Mouse (Mus musculus): ENCODE measurements around the gene Gm49378.

Gene Gm49378

DNA sequence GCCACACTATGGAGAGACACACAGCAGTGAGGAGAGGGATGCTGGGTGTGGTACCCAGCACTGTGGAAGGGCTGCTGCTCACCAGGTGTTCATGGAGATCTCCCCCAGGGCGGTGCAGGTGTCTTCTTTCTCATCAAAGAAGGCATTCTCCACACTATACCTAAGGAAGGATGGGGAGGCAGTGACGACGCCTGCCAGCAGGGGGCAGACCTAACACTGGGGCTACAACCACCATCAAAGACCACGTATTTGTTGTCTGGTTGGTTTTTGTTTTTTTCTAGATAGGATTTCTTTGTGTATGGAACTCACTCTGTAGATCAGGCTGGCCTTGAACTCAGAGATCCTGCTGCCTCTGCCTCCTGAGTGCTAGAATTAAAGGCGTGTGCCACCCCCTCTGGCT, 8.4 kb downstream of the Gm49378 start:
- DNase-seq = peak; percentile 49 to 86

DNA sequence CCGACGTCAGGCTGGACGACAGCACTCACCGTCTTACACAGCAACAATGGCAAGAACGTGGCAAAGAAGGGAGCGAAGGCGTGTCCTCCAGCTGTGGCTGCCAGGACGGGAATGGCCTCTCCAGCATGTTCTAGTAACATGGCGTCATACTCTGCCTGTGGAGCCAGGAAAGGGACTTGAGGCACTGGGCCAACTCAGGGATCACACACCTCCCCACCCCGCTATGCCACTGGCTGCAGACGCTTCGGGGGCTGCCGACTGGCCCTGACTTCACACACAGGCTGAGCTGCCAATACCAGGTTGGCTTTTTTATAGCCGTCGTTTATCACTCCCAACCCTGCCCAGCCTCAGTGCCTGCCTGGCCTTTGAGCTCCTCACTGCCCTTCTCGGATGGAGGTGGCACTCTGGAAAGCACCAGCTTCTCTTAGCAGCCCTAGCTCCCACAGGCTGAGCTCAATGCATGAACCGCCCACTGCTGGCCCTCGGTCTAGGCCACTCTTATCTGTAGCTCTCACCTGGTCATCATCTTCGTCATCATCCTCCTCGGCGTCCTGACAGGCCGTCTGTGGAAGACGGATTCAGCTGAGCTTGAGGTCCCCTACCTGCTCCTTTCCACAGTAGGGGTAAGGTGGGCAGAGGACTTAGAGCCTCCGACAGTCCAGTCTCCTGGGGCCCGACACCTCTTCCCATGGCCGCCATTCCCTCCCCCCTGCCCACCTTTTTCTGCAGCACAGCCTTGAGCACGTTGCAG, 9.4 kb downstream of the Gm49378 start:
- DNase-seq = no peak

DNA sequence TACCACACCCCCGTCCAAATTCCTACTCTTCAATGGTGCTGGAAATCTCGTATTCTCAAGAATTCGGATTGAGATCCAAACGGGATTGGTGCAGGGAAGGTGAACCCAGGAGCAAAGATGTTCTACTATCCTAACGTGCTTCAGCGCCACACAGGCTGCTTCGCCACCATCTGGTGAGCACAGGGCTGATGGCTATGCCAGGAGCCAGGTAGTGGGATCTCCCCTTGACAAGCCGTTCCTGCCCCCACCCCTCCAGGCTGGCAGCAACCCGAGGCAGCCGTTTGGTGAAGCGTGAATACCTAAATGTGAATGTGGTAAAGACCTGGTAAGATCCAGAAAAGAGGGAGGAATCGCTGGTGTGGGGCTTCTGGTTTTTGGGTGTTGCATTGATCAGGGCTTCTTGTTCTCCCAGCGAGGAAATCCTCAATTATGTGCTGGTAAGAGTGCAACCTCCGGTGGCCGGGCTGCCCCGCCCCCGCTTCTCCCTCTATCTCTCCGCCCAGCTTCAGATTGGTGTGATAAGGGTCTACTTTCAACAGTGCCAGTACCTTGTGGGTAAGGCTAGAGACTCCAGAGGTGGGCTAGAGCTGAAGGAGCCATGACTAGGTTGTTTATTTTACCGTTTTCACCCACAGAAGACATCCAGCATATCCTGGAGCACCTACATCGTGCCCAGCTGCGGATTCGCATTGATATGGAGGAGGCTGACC, 19.1 kb downstream of the Gm49378 start:
- DNase-seq = no peak

- DNase-seq = peak; percentile 51 to 64
Measured at GRCm38 (mm10) chr14:55617822-55618221, 19.9 kb downstream of the Gm49378 start, which contains the start of gene Rec8. Gene Rec8, plus strand, starts transcription at chr14:55618037.

GRCm38 (mm10) chr14:55616844-55617243, 20.9 kb downstream of the Gm49378 start:
- no peak for DNase-seq

DNA sequence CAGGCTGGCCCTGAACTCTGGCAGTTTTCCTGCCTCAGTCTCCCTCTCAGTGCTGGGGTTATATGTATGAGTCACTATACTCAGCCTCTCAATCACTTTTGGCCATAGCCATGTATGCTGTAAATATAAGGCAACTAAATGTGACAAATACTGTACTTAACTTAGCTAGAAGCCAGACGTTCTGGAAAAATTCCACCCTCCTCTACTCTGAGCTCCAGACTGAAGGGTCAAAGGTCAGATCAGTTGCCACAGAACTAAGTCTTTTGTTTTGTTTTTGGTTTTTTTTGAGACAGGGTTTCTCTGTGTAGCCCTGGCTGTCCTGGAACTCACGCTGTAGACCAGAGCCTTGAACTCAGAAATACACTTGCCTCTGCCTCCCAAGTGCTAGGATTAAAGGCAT, 21.8 kb downstream of the Gm49378 start:
- DNase-seq = no peak

- DNase-seq = no peak
Measured at GRCm38 (mm10) chr14:55614565-55615178, 23.0 kb downstream of the Gm49378 start.

DNA sequence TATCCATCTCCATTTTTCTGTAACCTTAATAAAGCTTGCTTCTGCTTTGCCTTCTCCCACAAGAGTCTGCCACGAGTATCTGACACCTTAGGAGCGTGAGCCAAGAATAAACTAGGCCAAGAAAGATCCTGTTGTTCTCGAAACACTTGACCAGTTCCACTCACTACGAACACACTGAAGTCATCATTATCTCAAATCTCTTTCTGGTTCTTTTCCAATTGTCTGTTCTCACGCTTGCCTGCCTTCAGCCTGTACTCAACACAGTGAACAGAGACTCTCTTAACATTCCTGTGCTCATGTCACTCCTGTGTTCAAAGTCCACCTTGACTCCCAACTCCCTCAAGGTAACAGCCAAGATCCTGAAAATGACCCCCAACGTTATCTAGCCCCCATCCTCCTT, 24.3 kb downstream of the Gm49378 start:
- DNase-seq = peak; percentile 19 to 29

DNA sequence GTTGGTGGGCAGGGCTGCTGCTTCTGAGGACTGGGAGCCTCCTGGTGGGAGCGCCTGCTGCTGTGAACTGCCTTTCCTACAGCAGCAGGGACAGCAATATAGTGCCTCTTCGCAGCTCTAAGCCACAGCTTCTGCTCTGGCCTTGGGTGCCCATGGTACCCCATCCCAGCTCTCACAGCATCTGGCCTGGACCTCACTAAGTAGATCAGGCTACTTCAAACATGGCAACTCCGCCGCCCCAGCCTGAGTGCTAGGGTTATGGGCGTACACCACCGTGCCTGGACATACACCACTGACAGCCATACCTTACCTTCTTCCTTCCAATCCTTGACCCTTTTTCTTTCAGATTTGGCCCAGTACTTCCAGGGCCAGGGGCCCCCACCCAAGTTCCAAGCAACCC, 29.4 kb downstream of the Gm49378 start:
- no peak for DNase-seq

DNA sequence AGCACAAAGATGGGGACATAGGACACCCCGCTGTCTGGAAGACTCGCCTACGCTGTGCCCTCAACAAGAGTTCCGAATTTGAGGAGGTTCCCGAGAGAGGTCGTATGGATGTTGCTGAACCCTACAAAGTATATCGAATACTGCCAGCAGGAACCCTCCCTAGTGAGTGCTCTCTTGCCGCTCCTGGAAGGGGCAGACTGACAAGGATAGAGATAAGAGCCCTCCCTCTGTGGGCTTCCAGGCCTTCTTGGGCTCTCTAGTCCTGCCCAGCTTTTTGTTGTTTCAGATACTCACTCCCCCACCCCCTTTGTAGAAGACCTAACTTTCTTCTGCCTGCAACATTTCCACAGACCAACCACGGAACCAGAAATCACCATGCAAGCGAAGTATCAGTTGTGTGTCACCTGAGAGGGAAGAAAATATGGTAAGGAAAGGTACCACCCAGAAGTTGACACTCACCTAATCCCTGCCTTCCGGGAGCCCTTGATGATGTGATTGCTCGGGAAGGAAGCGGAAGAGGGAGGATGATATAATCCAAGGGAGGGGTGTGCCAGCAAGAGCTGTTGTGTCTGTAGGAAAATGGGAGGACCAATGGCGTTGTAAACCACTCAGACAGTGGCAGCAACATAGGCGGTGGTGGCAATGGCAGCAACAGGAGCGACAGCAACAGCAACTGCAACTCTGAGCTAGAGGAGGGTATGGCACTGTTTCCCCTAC, 31.8 kb downstream of the Gm49378 start:
- no peak for DNase-seq

GRCm38 (mm10) chr14:55604823-55605222, 32.9 kb downstream of the Gm49378 start:
- no peak for DNase-seq

GRCm38 (mm10) chr14:55603633-55604576, 33.8 kb downstream of the Gm49378 start:
- peak; percentile 96 to 97 for DNase-seq

DNA sequence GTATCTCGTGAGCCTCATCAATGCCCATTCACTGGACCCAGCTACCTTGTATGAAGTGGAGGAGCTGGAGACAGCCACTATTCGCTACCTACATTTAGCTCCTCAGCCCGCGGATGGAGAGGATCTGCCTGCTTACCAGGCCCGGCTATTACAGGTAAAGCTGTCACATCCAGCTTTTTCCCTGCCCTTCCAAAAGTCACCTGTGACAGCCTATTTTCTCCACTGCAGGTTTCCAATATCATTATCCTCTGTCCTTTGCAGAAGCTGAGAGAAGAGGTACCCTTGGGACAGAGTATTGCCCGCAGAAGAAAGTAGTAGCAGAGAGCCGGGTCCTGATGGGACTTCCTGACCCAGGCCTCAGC, 34.4 kb downstream of the Gm49378 start, which contains the start of gene Irf9:
Gene Irf9, plus strand, starts transcription at position 301 of the 362 bp plus-strand sequence.
- no peak for DNase-seq

GRCm38 (mm10) chr14:55598521-55599390, 38.9 kb downstream of the Gm49378 start:
- no peak for DNase-seq

GRCm38 (mm10) chr14:55596036-55596690, 41.5 kb downstream of the Gm49378 start:
- peak in 1 of 2 experiments; percentile 36 for DNase-seq

DNA sequence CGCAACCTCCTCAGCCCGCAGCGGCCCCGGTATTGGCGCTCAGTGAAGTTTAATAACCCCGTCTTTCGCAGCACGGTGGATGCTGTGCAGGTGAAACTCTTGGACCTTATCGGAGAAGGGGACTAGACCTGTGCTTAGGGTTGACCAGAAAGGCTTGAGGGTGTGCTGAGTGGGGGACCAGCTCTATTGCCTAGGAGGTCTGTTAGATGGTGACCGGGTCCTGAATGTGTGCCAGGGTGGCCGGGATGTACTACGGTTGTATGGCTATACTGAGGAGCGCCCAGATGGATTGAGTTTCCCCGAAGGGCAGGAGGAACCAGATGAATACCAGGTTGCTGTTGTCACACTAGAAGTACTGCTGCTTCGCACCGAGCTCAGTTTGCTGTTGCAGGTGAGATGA, 45.5 kb downstream of the Gm49378 start:
- peak in 1 of 2 experiments; percentile 38 for DNase-seq

GRCm38 (mm10) chr14:55591331-55591891, 46.3 kb downstream of the Gm49378 start, which contains the start of gene Rnf31:
Gene Rnf31, plus strand, starts transcription at chr14:55591708.
- DNase-seq = peak; percentile 96 to 99

GRCm38 (mm10) chr14:55590748-55591330, 46.9 kb downstream of the Gm49378 start, which contains the start of gene Psme2:
Gene Psme2, minus strand, starts transcription at chr14:55591113.
- DNase-seq = peak; percentile 93 to 99

GRCm38 (mm10) chr14:55589771-55590448, 47.8 kb downstream of the Gm49378 start:
- DNase-seq = no peak

Data from kidney, postnatal 36 days (tissue).